Mouse (Mus musculus): ENCODE measurements around the gene Bicd2. TPM values are rescaled to one million over a fixed set of nuclear protein-coding genes. Genes with fewer than 3 reads are reported as not detected.

The Bicd2 gene
- total RNA-seq, 1 experiment = 25.5 TPM

GRCm38 (mm10) chr13:49356090-49356489 is 14.7 kb downstream of the Bicd2 start:
- Histone ChIP-seq H3K27ac (ENCODE audit: insufficient read depth, low read depth, low read length, poor library complexity, severe bottlenecking) (no peak overlapping the region), H3K9ac (ENCODE audit: insufficient read depth, low read depth, low read length, poor library complexity, severe bottlenecking) (no peak overlapping the region), H3K4me3 (ENCODE audit: insufficient read depth in 1 of 2, low read depth in 1 of 2, low read length in 2 of 2, poor library complexity in 1 of 2, severe bottlenecking in 1 of 2) (no peak overlapping the region), H3K9me3 (ENCODE audit: control insufficient read depth, insufficient read depth, low read depth, low read length) (no peaks in the 10 kb centered on the region), H3K36me3 (ENCODE audit: control insufficient read depth, insufficient read depth, low read length, poor library complexity, severe bottlenecking) (no peaks in the 10 kb centered on the region; the same call in 1 of the 2 replicates), H3K4me1 (ENCODE audit: control insufficient read depth in 2 of 2, insufficient read depth in 2 of 2, low read length in 2 of 2, poor library complexity in 1 of 2) (peaks cover 0 to 2% of the 10 kb centered on the region in 2 experiments; a peak in 1 of 4 replicates)
- in situ Hi-C loops (cut with MboI; ENCODE audit: low sequenced_read_pairs in 2 of 2, unreplicated experiment in 2 of 2) = no loop called here
- TF ChIP-seq ZNF384 (IDR thresholded peaks at IDR 0.05; ENCODE audit: low read depth, low read length) (no peak), MAFK (IDR thresholded peaks at IDR 0.05; ENCODE audit: insufficient read depth, low read depth, low read length) (no peak), HCFC1 (IDR thresholded peaks at IDR 0.05; ENCODE audit: borderline replicate concordance, insufficient read depth, low read length) (no peak)
- DNase-seq (ENCODE audit: low read depth, low spot score) = no peak

GRCm38 (mm10) chr13:49357367-49358026 is 16.1 kb downstream of the Bicd2 start:
- Histone ChIP-seq H3K36me3 (ENCODE audit: control insufficient read depth, insufficient read depth, low read length, poor library complexity, severe bottlenecking) (no peaks in the 10 kb centered on the region; the same call in 1 of the 2 replicates), H3K4me1 (ENCODE audit: control insufficient read depth in 2 of 2, insufficient read depth in 2 of 2, low read length in 2 of 2, poor library complexity in 1 of 2) (peaks cover 0 to 9% of the 10 kb centered on the region in 2 experiments; a peak in 1 of 4 replicates), H3K27ac (ENCODE audit: insufficient read depth, low read depth, low read length, poor library complexity, severe bottlenecking) (no peak overlapping the region), H3K4me3 (ENCODE audit: insufficient read depth in 1 of 2, low read depth in 1 of 2, low read length in 2 of 2, poor library complexity in 1 of 2, severe bottlenecking in 1 of 2) (no peak overlapping the region), H3K9ac (ENCODE audit: insufficient read depth, low read depth, low read length, poor library complexity, severe bottlenecking) (no peak overlapping the region), H3K9me3 (ENCODE audit: control insufficient read depth, insufficient read depth, low read depth, low read length) (no peaks in the 10 kb centered on the region)
- no peak for DNase-seq (ENCODE audit: low read depth, low spot score)
- in situ Hi-C loops (cut with MboI; ENCODE audit: low sequenced_read_pairs in 2 of 2, unreplicated experiment in 2 of 2) = no loop called here
- no peak for TF ChIP-seq HCFC1 (IDR thresholded peaks at IDR 0.05; ENCODE audit: borderline replicate concordance, insufficient read depth, low read length)
- TF ChIP-seq ZNF384 (IDR thresholded peaks at IDR 0.05; ENCODE audit: low read depth, low read length) = no peak
- no peak for TF ChIP-seq MAFK (IDR thresholded peaks at IDR 0.05; ENCODE audit: insufficient read depth, low read depth, low read length)
- no peak for TF ChIP-seq ZC3H11A (IDR thresholded peaks at IDR 0.05; ENCODE audit: borderline replicate concordance, low read depth, low read length)
- TF ChIP-seq CHD2 (IDR thresholded peaks at IDR 0.05; ENCODE audit: low read depth, low read length) = no peak

GRCm38 (mm10) chr13:49358184-49358583 is 16.8 kb downstream of the Bicd2 start:
- Histone ChIP-seq H3K27ac (ENCODE audit: insufficient read depth, low read depth, low read length, poor library complexity, severe bottlenecking) (no peak overlapping the region), H3K4me1 (ENCODE audit: control insufficient read depth in 2 of 2, insufficient read depth in 2 of 2, low read length in 2 of 2, poor library complexity in 1 of 2) (peaks cover 0 to 12% of the 10 kb centered on the region in 2 experiments; a peak in 1 of 4 replicates), H3K36me3 (ENCODE audit: control insufficient read depth, insufficient read depth, low read length, poor library complexity, severe bottlenecking) (no peaks in the 10 kb centered on the region; the same call in 1 of the 2 replicates), H3K4me3 (ENCODE audit: insufficient read depth in 1 of 2, low read depth in 1 of 2, low read length in 2 of 2, poor library complexity in 1 of 2, severe bottlenecking in 1 of 2) (no peak overlapping the region), H3K9ac (ENCODE audit: insufficient read depth, low read depth, low read length, poor library complexity, severe bottlenecking) (no peak overlapping the region), H3K9me3 (ENCODE audit: control insufficient read depth, insufficient read depth, low read depth, low read length) (no peaks in the 10 kb centered on the region)
- TF ChIP-seq ZC3H11A (IDR thresholded peaks at IDR 0.05; ENCODE audit: borderline replicate concordance, low read depth, low read length) (no peak), MAFK (IDR thresholded peaks at IDR 0.05; ENCODE audit: insufficient read depth, low read depth, low read length) (no peak), HCFC1 (IDR thresholded peaks at IDR 0.05; ENCODE audit: borderline replicate concordance, insufficient read depth, low read length) (no peak), ZNF384 (IDR thresholded peaks at IDR 0.05; ENCODE audit: low read depth, low read length) (no peak), CHD2 (IDR thresholded peaks at IDR 0.05; ENCODE audit: low read depth, low read length) (no peak)
- in situ Hi-C loops (cut with MboI; ENCODE audit: low sequenced_read_pairs in 2 of 2, unreplicated experiment in 2 of 2) = no loop called here
- DNase-seq (ENCODE audit: low read depth, low spot score) = no peak

DNA sequence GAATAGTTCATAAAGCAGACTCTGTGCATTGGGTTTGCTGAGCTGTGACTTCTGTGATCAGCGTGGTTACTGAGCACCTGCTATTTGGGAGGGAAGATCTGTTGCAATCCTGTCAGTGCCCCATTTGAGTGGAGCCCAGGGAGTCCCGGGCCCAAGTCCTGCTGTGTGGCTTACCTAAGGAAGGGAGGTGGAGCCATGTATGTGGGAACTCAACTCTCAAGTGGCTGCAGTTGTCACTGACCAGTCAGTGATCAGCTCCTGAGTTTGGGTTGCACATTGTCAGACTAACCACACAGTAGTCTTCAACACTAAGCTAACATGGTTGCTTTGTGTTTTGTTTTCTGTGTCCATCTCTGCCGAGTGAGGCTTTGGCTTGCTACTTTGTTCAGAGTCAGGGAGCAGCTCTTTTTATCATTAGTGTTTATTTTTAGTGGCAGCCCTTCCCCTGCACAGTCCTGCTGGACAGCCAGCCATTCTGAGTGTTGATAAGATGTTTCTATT is 19.6 kb downstream of the Bicd2 start:
- Histone ChIP-seq H3K36me3 (ENCODE audit: control insufficient read depth, insufficient read depth, low read length, poor library complexity, severe bottlenecking) (no peaks in the 10 kb centered on the region), H3K4me3 (ENCODE audit: insufficient read depth in 1 of 2, low read depth in 1 of 2, low read length in 2 of 2, poor library complexity in 1 of 2, severe bottlenecking in 1 of 2) (no peak overlapping the region), H3K9me3 (ENCODE audit: control insufficient read depth, insufficient read depth, low read depth, low read length) (no peaks in the 10 kb centered on the region), H3K27ac (ENCODE audit: insufficient read depth, low read depth, low read length, poor library complexity, severe bottlenecking) (no peak overlapping the region), H3K9ac (ENCODE audit: insufficient read depth, low read depth, low read length, poor library complexity, severe bottlenecking) (no peak overlapping the region), H3K4me1 (ENCODE audit: control insufficient read depth in 2 of 2, insufficient read depth in 2 of 2, low read length in 2 of 2, poor library complexity in 1 of 2) (peaks cover 0 to 12% of the 10 kb centered on the region in 2 experiments; a peak in 1 of 4 replicates)
- TF ChIP-seq CHD2 (IDR thresholded peaks at IDR 0.05; ENCODE audit: low read depth, low read length) (no peak), MAFK (IDR thresholded peaks at IDR 0.05; ENCODE audit: insufficient read depth, low read depth, low read length) (no peak), HCFC1 (IDR thresholded peaks at IDR 0.05; ENCODE audit: borderline replicate concordance, insufficient read depth, low read length) (no peak), ZC3H11A (IDR thresholded peaks at IDR 0.05; ENCODE audit: borderline replicate concordance, low read depth, low read length) (no peak), ZNF384 (IDR thresholded peaks at IDR 0.05; ENCODE audit: low read depth, low read length) (no peak)
- no peak for DNase-seq (ENCODE audit: low read depth, low spot score)
- in situ Hi-C loops (cut with MboI; ENCODE audit: low sequenced_read_pairs in 2 of 2, unreplicated experiment in 2 of 2) = no loop called here
